14 mouse cellular contexts compared by ENCODE assay signal in genomic region chr4:148588793-148589192, GRCm38 (mm10). TPM values are rescaled to one million over a fixed set of nuclear protein-coding genes. Genes with fewer than 3 reads are reported as not detected.
DNase-seq lines count a peak whose midpoint lies in the region; TF ChIP-seq lines count a peak whose summit lies in the region.
"Had no signal": no experiment of that assay in that cellular context is flagged by ENCODE, and none has a peak within 500 bp of the region (broad histone marks: within the 10 kb centered on the region; RNA-seq: fewer than 3 reads in every experiment).

No protein-coding gene starts in this region.

- no peak for TF ChIP-seq CTCF in lung, adult 2 months (IDR thresholded peaks at IDR 0.05; ENCODE audit: insufficient read depth, low read length)

- intact Hi-C loops in heart, postnatal 14 days (cut with DNase I): no loop called here

- peak; percentile 77 to 82 for DNase-seq in cerebellum, postnatal 10 days
- no peak for DNase-seq in cerebellum, adult 11-12 months
- DNase-seq in heart, postnatal 14 days: peak; percentile 27 to 44
- DNase-seq in heart, adult 11 months: no peak
- DNase-seq in lung, postnatal 10 days: peak; percentile 44
- DNase-seq in lung, adult 2 months: no peak
- peak; percentile 53 for DNase-seq in brain, adult 2 months (ENCODE audit: low read depth, low spot score)
- DNase-seq in kidney, postnatal 25 days: no peak
- DNase-seq: adrenal gland, postnatal 36 days; liver, postnatal 0 days had no signal

- WGBS in lung, adult 2 months: 64% methylated on average over 9 of the region's 9 CpGs

- H3K4me1 ChIP-seq in lung, adult 2 months (ENCODE audit: control insufficient read depth, insufficient read depth, low read length): peaks cover 9% of the 10 kb centered on the region

- TF ChIP-seq POLR2A in lung, adult 2 months (IDR thresholded peaks at IDR 0.05; ENCODE audit: borderline replicate concordance, extremely low read depth, low read depth, low read length): no peak

- no peak overlapping the region for H3K4me3 ChIP-seq in lung, adult 2 months (replicated peaks; ENCODE audit: extremely low read depth, low read depth, low read length)
- H3K4me3 ChIP-seq: embryonic facial prominence, embryonic 10.5 days; limb, embryonic 13.5 days; myocyte had no signal

RNA-seq across cellular contexts. Expression of gene Srm, which starts 2.5 kb away (rescaled TPM):
- total RNA-seq in heart, postnatal 14 days (2021): 10 to 100 TPM; 14.3 to 19.8 TPM
- polyA plus RNA-seq in lung, adult 2 months (2012; rRNA removed): 35.5 and 37.1 TPM in 2 replicates

RNA-seq across cellular contexts. Expression of gene Masp2, which starts 13.6 kb away (rescaled TPM):
- under 1 TPM; 0.32 to 0.43 TPM for total RNA-seq in heart, postnatal 14 days (2021)
- 0.28 and 1.9 TPM in 2 replicates for polyA plus RNA-seq in lung, adult 2 months (2012; rRNA removed)
- polyA plus RNA-seq: embryonic facial prominence, embryonic 10.5 days had no signal

RNA-seq across cellular contexts. Expression of gene Exosc10, which starts 30.6 kb away (rescaled TPM):
- 10 to 100 TPM; 45.7 to 46.5 TPM for total RNA-seq in heart, postnatal 14 days (2021)
- polyA plus RNA-seq in lung, adult 2 months (2012; rRNA removed): 26.5 and 33.4 TPM in 2 replicates

RNA-seq across cellular contexts. Expression of gene Tardbp, which starts 38.0 kb away (rescaled TPM):
- total RNA-seq in heart, postnatal 14 days (2021): 100 to 1,000 TPM; 136 to 161 TPM
- 56.4 and 112 TPM in 2 replicates for polyA plus RNA-seq in lung, adult 2 months (2012; rRNA removed)

RNA-seq across cellular contexts. Expression of gene Gm572, which starts 54.3 kb away (rescaled TPM):
- 1 to 10 TPM; 3.1 to 4.0 TPM for total RNA-seq in heart, postnatal 14 days (2021)
- 0.13 TPM in 1 of 2 replicates, not detected in the other for polyA plus RNA-seq in lung, adult 2 months (2012; rRNA removed)
- total RNA-seq: adrenal gland, postnatal 36 days had no signal
- polyA plus RNA-seq: embryonic facial prominence, embryonic 10.5 days; intestine, embryonic 14.5 days; limb, embryonic 13.5 days; liver, postnatal 0 days had no signal

Comparison
In these comparisons a context has a peak if more than half of its experiments do, and no peak if none do; other contexts are left out.
1. DNase-seq: peak in cerebellum, postnatal 10 days (2 of 2), heart, postnatal 14 days (2 of 2), lung, postnatal 10 days (single experiment) and brain, adult 2 months (single experiment); none in cerebellum, adult 11-12 months (single experiment), heart, adult 11 months (single experiment), lung, adult 2 months (single experiment) and kidney, postnatal 25 days (0 of 2).